Mouse (Mus musculus) ES-Bruce4 (cell line): ENCODE results near the gene Kcnj10.

Source experiments
- CTCF ChIP-seq: IDR thresholded peaks from one replicate; pipeline ENCODE4 v1.8.1; 2011; ENCODE audit warnings: low read depth, low read length
- POLR2A ChIP-seq: IDR thresholded peaks from one replicate; pipeline ENCODE4 v1.8.1; 2011; ENCODE audit warnings: low read length; ENCODE audit not compliant: insufficient read depth

DNA sequence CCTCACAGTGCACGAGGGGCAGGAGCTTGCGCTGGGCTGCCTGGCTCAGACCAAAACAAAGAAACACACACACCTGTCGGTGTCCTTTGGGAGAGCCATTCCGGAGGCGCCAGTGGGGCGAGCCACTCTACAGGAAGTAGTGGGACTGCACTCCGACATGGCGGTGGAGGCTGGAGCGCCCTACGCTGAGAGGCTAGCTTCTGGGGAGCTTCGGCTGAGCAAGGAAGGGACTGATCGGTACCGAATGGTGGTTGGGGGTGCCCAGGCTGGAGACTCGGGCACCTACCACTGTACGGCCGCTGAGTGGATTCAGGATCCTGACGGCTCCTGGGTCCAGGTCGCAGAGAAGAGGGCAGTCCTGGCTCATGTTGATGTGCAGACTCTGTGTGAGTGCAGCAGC is 23.6 kb upstream of the Kcnj10 start:
- TF ChIP-seq CTCF = no peak
- TF ChIP-seq POLR2A = no peak
